Mouse (Mus musculus): Measurements from ENCODE around the gene Bmyc.
"Not testable (repeated sequence)": the region's sequence is repeated elsewhere in the genome, so short reads cannot be mapped to it uniquely, and the experiment has no call there.

The Bmyc gene

GRCm38 (mm10) chr2:25706643-25707481 is at the start of gene Bmyc:
Bmyc (plus strand) TSS chr2:25706739.
- DNase-seq (ENCODE audit: low read depth) = peak; percentile 25

DNA sequence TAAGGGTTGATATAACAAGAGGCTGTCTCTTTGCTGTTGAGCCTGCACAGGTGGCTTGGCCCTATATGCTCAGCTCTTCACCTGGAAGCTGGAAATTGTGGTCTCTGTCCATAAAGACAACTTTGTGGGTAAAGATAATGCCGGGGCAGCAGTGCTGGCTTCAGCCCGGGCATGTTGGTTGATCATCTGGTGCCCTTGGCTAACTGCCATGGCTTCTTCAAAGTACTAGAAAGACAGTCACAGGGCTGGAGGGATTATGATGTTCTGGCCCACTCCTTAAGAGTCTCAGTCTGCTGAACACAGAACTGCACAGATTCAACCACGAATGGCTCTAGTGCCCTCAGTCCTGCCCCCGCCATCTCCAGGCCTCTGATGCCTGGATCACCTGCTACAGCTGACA is 49.3 kb upstream of the Bmyc start:
- DNase-seq (ENCODE audit: low read depth) = no peak

GRCm38 (mm10) chr2:25657652-25658051 is 48.9 kb upstream of the Bmyc start, which contains the start of gene Lcn5:
Lcn5 (plus strand) TSS chr2:25657952.
- no peak for DNase-seq (ENCODE audit: low read depth)

GRCm38 (mm10) chr2:25660279-25660678 is 46.3 kb upstream of the Bmyc start:
- peak; percentile 27 for DNase-seq (ENCODE audit: low read depth)

GRCm38 (mm10) chr2:25661245-25661970 is 45.1 kb upstream of the Bmyc start:
- DNase-seq (ENCODE audit: low read depth) = no peak

- no peak for DNase-seq (ENCODE audit: low read depth)
These were observed 43.0 kb upstream of the Bmyc start for GRCm38 (mm10) chr2:25663511-25663910.

DNA sequence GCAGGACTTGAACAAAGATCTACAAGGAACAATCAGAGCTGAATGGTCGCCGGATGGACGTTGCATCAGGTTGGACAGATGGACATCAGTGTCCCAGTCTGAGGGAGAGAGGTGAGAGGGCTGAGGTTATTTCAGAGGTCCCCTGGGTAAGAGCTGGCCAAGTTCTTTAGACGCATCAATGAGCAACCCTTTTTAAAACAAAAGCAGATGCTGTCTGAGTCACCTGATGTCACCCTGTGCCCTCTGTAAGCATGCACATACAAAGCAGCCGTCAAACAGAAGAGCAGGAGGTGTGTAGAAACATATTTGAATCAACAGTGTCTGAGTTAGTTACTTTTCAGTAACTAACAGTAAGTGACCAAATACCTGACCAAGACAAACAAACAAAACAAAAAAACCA is 42.4 kb upstream of the Bmyc start:
- DNase-seq (ENCODE audit: low read depth) = no peak

DNA sequence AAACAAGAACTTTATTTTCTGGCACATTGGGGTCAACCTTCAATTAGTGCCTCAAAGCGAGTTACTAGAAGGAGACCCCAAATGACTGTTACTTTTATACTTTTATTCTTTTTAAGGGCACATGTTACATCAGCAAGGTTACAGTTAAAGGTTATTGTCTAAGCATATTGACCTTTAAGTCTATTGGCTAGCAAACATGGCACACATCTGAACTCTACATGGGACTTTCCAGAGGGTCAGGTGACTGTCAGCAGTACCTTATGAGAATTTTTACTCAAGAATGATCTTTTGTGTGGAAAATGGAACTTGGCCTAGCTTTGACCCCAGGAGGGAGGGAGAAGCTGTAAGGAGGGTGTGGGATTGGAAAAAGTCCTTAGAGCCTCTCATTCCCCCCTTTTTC is 40.0 kb upstream of the Bmyc start:
- DNase-seq (ENCODE audit: low read depth) = no peak

- no peak for DNase-seq (ENCODE audit: low read depth)
These were observed 30.1 kb upstream of the Bmyc start, which contains the start of gene Lcn6 for GRCm38 (mm10) chr2:25676486-25676885. Lcn6 (plus strand) TSS chr2:25676786.

DNA sequence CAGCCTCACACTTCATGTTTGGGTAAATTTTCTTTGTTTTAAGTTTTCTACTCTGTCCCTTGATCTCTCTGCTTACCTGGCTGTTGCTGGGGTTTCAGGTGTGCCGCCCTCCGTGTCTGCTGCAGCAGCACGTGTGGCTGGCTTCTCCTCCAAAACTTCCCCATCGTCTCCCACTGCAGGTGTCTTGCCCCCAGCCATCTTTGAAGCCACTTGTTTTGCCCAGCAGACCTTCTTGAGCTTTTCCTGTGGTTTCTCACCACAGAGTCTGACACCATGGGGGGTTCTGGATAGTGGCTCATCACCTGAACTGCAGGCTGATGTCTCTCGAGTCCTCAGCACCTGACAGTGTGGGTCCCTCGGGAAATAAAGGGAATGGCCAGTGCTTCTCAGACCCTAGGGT is 27.0 kb upstream of the Bmyc start:
- DNase-seq (ENCODE audit: low read depth) = no peak

- no peak for DNase-seq (ENCODE audit: low read depth)
These were observed 24.1 kb upstream of the Bmyc start, which contains the start of gene Lcn10 for GRCm38 (mm10) chr2:25682426-25682825. Lcn10 (plus strand) TSS chr2:25682726.

- DNase-seq (ENCODE audit: low read depth) = no peak
These were observed 19.6 kb upstream of the Bmyc start for GRCm38 (mm10) chr2:25686941-25687340.

GRCm38 (mm10) chr2:25694605-25695004 is 11.9 kb upstream of the Bmyc start:
- DNase-seq (ENCODE audit: low read depth) = peak; percentile 28

GRCm38 (mm10) chr2:25696951-25697350 is 9.6 kb upstream of the Bmyc start:
- DNase-seq (ENCODE audit: low read depth) = no peak

- no peak for DNase-seq (ENCODE audit: low read depth)
These were observed 7.8 kb upstream of the Bmyc start for GRCm38 (mm10) chr2:25698696-25699095.

GRCm38 (mm10) chr2:25699743-25700142 is 6.8 kb upstream of the Bmyc start, which contains the start of gene Obp2a:
Obp2a (plus strand) TSS chr2:25700043.
- DNase-seq (ENCODE audit: low read depth) = not testable (repeated sequence)

DNA sequence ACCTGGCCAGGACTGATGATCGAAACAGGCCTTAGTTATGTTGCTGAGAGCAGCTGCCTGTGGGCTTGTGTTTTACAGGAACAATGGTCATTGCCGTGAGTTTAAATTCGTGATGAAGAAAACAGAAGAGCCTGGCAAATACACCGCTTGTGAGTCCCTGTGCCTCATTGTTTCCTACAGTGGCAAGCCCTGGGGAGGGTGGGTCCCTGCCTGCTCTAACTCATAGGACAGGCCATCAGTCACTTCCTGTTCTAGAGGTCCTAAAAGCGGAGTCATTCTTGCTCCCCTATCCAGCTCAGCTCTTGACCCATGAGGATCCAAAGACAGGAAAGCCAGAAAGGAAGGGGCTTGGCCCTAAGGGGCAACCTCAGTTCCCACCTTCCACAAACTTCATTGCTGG is 5.5 kb upstream of the Bmyc start:
- DNase-seq (ENCODE audit: low read depth) = no peak

DNA sequence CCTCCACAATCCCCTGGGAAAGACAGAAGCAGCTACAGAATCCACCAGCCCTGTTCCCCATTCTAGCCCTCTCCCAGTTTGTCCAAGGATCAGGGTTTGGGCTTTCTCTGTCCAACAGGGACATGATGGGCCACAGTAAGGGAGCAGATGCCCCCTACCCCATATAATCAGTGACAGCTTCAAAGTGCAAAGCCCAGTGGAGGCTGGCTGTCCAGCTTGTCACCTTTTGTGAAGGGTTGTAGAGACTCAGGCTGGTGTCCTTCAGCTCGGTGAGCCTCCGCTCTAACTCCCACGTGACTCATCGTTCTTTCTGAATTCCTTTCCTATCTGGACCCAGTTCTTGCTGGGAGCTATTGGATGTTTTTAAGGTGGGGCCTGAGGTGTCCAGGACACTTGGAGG is 2.8 kb upstream of the Bmyc start:
- DNase-seq (ENCODE audit: low read depth) = no peak

- DNase-seq (ENCODE audit: low read depth) = no peak
These were observed 1.6 kb downstream of the Bmyc start for GRCm38 (mm10) chr2:25708121-25708520.

DNA sequence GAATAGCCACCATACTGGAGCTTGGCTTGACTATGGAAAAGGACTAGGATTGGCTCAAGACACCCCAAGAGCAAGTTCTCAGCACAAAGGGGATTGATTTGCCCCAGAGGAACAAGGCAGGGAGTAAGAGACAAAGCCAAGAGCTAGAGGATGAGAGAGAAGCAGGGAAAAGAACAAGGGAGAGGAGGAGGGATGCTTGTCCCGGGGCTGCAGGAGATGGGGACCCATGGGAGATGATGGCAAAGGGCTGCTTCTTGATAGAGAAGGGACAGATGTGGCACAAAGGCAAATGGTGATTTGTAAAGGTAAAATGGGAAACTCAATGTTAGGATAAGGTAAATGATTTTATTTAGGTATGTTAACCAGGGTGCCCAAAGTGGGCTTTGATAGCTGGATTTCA is 2.5 kb downstream of the Bmyc start:
- not testable (repeated sequence) for DNase-seq (ENCODE audit: low read depth)

DNA sequence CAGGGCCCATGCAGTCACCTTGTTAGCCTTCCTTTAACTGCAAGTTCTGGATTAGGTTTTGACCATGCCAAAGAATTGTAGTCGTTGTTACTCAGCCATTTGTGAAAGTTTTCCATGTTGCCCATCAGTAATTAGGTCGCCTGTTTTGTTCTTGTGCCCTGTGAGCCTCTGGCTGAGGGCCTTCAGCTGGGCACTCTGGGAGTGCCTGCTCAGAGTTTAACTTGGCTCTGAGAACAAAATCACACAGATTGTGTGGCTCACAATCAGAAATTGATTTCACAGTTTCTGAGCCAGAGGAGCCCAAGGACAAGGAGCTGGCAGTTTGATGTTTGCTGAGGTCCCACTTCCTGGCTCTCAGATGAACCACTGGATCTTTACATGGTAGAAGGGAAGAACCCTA is 3.3 kb downstream of the Bmyc start:
- not testable (repeated sequence) for DNase-seq (ENCODE audit: low read depth)

DNA sequence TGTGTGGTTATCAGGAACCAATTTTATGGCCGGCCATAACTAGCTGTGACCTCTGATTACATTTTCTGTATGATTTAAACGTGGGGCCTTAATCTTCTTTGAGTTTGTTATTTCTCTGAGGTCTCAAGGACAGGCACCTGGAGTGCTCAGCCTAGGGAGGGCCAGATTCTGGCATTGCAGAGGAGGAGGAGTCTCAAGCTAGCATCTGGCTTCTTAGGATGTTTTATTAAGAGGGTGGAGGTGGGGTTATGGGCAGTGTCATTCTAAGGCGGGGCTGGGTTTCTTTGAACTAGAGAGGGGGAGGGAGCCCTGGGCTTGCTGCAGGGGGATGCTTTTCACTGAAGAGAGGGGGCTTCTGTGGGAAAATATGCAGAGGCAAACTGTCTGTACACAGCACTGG is 5.1 kb downstream of the Bmyc start:
- not testable (repeated sequence) for DNase-seq (ENCODE audit: low read depth)

DNA sequence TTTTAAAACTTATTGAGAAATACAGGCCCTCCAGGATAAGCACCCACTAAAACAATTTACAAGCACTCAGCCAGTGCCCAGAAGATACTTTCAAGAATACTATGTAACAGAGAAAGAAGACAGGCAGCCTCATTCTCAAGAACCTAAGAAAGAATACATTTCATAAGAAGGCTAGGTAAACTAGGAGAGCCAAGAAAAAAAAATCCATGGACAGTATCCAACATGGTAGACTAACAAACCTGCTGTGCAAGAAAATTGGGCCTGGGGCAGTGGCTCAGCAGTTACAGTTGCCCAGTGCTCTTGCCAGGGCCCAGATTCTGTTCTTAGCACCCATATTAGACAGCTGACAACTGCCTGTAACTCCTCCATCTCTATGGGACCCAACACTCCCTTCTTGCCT is 10.7 kb downstream of the Bmyc start:
- DNase-seq (ENCODE audit: low read depth) = no peak
